Mouse (Mus musculus) left cerebral cortex, adult 9 months (tissue): ENCODE results near the gene Apln.

Source experiments
- DNase-seq, 2 experiments: peaks; one replicate each; pipeline ENCODE4 v3.0.0; 2022; ENCODE audit warnings: low spot score in 2 of 2

The Apln gene

GRCm38 (mm10) chrX:48034144-48035113, at the start of gene Apln:
Gene Apln (minus strand): TSS chrX:48034853.
- DNase-seq = no peak

DNA sequence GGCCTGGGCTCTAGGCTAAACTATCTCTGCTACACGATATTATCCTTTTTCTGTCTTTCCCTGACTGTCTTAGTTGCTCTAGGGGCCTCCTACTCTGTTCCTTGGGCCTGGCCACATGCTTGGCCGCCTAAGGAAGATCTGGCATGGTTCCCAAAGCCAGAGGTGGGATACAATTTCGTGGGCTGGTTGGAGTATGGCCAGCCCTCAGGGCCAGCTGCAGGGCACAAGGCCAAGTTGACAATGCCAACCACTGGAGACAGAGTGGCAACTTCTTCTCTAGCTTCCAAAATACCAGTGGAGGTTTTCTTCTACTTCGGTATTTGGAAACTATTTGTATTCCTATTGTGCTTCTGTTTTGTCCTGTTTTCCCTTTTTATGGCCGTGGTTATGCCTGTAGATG, 47.7 kb upstream of the Apln start:
- DNase-seq = no peak

GRCm38 (mm10) chrX:48076806-48077425, 42.3 kb upstream of the Apln start:
- peak in 1 of 2 experiments; percentile 10 for DNase-seq

DNA sequence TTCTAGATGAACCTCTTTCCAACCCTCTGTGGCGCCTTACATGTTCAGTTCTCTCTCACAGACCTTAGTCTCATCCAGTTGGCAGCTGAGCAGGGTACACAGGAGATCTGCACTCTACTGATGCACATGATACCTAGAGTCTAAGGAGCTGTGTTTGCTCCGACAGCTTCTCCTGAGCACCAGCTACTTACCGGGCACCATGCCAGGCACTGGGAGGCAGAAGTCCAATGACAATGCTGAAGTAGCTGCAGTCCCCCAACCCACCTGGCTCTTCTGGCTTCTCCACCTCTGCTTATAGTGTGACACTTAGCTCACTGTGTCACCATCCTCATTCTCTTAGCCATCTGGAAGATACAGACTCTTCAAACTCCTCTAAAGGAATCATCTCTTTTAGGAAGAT, 40.0 kb upstream of the Apln start:
- DNase-seq = peak in 1 of 2 experiments; percentile 19

DNA sequence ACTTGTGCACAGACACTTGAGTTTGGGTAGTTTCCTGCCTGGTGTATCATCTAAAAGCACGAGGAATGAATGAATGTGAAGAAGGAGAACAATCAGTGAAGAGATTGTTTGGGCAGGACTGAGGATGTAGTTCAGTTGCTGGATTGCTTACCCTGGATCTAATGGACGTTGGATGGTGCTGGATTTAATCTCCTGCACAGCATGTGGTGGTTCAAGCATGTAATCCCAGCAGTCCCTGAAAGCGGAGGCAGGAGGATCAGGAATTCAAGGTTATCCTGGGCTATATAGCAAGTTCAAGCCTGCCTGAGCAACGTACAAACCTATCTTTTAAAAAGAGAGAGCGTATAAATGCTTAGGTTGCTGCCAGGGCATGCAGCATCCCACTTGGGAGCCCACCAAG, 37.7 kb upstream of the Apln start:
- DNase-seq = no peak

DNA sequence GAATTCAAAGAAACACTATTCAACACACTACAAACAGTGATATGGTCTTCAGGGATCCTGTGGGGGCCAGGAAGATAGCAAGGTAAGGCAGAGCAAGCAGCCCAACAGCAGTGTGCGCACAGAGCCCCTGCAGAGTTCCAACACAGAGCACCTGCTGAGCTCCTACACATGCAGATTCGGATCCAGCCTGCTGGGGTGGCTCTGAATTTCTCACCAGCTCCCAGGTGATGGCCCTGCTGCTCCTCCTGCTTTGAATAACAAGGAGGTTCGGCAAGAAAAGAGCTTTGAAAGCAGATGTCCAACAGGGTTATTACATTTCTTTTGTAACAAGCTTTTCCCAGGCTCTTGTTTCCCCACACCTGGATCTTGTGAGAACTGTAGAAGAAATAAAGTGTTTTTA, 37.3 kb upstream of the Apln start:
- no peak for DNase-seq

- DNase-seq = no peak
These were observed 32.2 kb upstream of the Apln start for GRCm38 (mm10) chrX:48066891-48067290.

DNA sequence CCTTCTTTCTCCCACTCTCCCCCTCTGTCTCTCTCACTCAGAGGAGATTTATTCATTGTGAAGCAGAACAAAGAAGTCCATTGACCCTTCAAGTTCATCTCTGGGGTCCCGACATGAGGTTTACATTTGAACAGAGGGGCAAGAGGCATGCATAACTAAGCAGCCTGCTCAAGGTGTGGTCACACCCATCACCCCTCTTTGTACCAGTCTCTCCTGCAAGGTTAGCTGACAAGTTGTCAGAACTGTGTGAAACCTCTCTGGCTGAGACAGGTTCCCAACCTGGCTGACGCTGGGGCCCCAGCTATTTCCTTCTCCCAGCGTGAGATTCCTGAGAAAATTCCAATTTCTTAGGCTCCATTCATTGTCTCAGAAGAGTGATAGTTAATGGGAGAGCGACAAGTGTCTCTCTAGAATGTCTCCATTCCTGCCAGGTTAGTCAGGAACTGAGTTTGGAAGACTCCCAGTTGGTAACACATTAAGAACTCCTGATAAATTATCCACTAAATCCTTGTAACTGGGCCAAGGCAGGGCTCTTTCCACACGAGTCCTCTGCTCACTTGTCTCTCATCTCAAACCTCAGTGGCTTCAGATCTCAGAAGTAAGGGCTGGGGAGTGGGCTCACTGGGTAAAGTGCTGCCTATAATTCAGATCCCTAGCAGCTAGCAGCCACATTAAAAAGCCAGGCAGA, 29.7 kb upstream of the Apln start:
- no peak for DNase-seq

- no peak for DNase-seq
These were observed 27.8 kb upstream of the Apln start for GRCm38 (mm10) chrX:48062481-48062880.

GRCm38 (mm10) chrX:48054186-48055015, 19.7 kb upstream of the Apln start:
- DNase-seq = no peak

GRCm38 (mm10) chrX:48053743-48054142, 19.1 kb upstream of the Apln start:
- DNase-seq = no peak

- DNase-seq = no peak
These were observed 11.7 kb upstream of the Apln start for GRCm38 (mm10) chrX:48046315-48046714.

DNA sequence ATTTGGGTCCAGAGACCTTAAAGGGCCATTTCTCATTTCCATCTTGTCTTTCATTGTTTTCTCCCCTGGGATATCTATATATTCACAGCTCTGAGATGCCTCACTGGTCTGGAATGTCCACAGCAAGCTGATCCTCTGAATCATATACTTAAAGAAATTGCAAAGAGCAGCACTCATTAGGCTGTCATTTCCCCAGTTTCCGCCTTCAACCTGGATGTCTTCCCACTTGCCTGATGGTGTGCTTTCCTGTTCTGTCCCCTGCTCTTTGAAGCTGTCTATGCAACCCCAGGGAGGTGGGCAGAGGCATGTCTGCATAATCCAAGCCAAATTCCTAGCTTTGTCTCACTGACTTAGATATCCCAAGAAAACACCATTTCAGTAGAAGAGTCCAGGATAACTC, 9.6 kb upstream of the Apln start:
- DNase-seq = no peak

GRCm38 (mm10) chrX:48042748-48043147, 8.1 kb upstream of the Apln start:
- DNase-seq = no peak

- no peak for DNase-seq
These were observed 5.7 kb upstream of the Apln start for GRCm38 (mm10) chrX:48040379-48040778.

DNA sequence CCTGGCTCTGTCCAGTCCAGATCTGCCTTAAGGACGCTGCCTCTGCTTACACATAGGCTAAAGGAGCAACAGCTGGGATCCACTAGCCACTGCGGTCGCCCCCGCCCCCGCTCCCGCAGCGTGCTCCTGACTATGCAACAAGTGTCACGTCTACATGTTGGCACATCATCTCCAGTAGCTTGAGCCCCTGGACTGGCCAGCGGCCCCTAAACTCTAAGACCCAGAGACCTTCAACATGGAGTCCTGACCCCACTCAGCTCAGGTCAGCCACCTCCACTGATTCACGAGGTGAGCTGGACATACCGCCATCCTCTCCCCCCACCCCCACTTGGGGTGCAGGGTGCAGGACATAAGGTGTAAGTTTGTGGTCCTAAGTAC, 898 bp downstream of the Apln start:
- no peak for DNase-seq

DNA sequence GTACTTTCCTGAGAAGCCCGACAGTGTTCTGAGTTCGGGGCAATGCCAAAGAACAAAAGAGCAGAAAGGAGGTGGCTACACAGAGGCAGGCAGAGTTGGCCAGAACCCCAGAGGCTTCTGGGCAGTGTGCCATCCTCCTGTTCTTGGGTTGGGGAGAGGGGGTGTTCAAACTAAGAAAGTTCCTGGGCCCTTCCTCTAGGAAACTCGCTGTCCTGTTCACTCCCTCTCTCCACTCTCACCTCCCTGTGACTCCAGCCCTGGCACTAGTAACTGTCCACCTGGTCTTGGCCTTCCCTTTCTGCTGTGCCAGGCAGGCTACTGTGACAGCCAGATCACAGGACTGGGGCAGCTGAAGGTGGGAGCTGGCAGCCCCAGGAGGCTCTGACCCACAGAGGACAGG, 1.6 kb downstream of the Apln start:
- DNase-seq = no peak

- no peak for DNase-seq
These were observed 2.8 kb downstream of the Apln start for GRCm38 (mm10) chrX:48031866-48032265.

DNA sequence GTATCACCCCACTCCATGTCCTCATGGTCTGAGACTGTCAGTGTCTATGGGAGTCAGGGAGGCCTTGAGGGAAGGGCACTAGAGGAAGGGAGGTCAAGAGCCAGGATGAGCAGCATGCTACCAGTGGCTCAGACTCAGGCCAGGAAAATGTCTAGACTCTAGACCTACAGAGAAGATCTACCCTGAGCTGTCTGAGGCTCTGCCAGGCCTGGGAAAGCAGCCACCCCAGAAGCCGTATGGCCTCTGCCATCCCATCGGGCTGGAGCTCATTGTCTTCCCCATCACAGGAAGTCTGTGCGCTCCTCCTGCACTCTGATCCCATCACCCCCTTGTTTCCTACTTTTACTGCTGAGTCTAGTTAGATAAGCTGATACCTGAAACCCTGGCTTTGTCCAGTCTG, 4.1 kb downstream of the Apln start:
- no peak for DNase-seq

- no peak for DNase-seq
These were observed 11.8 kb downstream of the Apln start for GRCm38 (mm10) chrX:48022811-48023210.

- DNase-seq = peak; percentile 23 to 80
These were observed 14.7 kb downstream of the Apln start for GRCm38 (mm10) chrX:48019940-48020339.

DNA sequence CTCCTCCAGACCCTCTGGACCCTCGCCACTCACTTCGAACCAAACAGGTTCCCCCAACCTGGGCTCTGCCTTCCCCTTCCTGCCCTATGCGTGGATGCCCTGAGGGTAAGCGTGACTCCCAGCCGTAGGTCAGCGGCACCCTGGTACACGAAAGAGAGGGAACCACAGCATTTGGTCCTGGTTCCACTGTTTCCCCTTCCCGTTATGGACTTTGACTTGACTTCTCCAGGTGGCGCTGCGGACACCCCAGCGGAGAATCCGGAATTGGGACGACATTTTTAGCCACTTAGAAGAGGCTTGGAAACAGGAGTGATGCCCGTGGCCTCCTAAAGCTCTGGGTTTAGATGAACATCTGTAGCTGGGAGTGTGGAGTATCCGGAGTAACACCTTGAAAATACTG, 15.3 kb downstream of the Apln start:
- no peak for DNase-seq
